Mouse (Mus musculus) spleen, embryonic (tissue): ENCODE measurements at regions not wholly inside any gene's neighbourhood (a gene's known extent, or its start where the extent isn't known, plus 50 kb on each side); places are given as distances from the start of the nearest gene placed in this dataset.

Experiments
- CTCF ChIA-PET: fragments of 350-600 bp; sonication (Branson Sonifier 250); formaldehyde crosslinking; loops from one replicate; lab custom pipeline; 2022; lab: Charles Lee

DNA sequence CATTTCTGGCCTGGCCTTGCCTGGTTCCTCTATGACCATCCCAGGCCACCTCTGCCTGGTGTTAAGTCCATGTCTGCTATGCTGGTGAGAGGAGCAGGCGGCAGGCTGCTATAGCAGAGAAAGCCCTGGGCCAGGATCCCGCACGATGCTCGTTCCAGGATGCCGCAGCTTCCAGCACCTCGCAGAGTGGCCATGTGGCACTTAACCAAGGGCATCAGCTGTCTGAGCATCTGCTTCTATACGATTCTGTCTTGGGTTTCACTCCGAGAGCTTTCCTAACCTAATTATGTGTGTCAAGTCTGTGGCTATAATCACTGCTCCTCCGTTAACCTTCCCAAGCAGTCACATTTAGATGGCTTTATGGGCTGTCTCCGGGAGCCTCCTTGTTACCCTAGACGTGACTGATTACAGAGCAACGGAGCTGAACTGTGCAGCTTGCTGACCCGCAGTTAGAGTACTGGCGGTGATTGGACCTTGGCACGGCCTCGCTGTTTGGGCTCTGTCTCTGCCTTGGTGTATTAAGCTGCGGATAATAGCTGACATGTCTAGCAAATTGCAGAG, 64.4 kb downstream of the Ackr3 start:
- CTCF ChIA-PET, result no interaction called here

DNA sequence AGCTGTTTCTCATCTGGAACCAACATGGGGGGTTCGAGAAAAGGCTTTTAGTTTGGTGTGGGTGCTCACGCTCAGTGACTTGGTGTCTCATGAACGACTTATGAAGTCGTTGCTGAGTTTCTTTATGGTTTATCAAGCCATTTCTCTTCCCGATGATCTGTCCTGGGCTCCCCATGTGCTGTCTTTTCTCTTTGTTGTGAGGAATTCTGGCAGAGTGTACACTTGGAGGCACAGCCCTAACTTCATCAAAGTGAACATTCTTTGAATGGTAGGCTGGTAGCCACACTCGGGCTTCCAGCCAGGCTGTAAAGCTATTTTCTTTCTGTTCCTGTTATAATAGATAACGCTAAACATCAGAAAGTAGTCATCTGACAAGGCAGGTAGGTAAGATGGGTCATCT, 65.2 kb downstream of the Ackr3 start:
- CTCF ChIA-PET, result no interaction called here

DNA sequence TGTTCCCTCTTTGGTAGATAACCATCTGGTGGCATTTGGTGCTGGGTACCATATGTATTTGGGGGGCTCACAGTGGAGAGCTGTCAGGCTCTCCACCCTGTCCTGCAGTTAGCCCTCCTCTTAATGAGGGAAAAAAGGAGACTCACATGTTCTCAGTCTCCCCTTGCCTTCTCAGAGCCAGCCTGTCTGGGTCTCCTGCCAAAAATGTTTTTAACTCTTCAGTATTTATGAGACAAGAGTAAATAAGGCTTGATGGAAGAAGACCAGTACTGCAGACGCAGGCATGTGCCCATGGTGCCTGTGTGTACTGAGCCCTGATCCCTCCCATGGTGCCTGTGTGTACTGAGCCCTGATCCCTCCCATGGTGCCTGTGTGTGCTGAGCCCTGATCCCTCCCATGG, 66.1 kb downstream of the Ackr3 start:
- CTCF ChIA-PET, result no interaction called here

DNA sequence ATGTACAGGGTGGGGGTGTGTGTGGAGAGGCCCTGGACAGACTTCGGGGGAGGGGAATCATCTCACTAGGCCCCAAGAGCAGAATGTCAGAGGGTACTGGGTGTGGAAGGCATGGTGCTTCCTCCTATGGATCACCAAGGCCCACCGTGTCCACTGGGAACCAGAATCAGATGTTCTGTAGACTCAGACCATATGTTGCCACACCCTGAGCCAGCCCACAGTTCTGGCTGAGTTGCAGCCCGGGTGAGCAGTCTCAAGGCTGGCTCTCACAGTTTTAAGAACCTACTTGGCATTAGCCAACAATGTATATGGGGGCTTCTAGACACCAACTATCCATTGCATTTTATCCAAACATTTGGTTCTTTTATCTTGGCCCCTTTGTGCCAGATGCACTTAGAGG, 67.5 kb downstream of the Ackr3 start:
- CTCF ChIA-PET, result no interaction called here

DNA sequence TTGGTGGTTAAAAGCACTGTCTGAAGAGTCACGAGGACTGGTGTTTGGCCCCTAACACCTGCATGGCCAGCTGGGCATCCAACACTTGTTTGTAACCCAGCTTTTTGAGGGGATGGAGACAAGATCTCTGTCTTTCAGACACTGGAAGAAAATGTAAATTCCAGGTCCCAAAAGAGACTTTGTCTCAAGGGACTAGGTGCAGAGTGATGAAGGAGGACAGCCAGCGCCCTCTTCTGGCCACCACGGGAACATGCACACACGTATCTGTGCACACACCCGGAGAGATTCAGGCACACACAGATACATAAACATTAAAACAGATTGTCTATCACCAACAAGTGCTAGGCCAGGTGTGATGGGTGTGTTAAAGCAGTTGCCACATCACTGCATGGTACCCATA, 68.6 kb downstream of the Ackr3 start:
- CTCF ChIA-PET, result no interaction called here

DNA sequence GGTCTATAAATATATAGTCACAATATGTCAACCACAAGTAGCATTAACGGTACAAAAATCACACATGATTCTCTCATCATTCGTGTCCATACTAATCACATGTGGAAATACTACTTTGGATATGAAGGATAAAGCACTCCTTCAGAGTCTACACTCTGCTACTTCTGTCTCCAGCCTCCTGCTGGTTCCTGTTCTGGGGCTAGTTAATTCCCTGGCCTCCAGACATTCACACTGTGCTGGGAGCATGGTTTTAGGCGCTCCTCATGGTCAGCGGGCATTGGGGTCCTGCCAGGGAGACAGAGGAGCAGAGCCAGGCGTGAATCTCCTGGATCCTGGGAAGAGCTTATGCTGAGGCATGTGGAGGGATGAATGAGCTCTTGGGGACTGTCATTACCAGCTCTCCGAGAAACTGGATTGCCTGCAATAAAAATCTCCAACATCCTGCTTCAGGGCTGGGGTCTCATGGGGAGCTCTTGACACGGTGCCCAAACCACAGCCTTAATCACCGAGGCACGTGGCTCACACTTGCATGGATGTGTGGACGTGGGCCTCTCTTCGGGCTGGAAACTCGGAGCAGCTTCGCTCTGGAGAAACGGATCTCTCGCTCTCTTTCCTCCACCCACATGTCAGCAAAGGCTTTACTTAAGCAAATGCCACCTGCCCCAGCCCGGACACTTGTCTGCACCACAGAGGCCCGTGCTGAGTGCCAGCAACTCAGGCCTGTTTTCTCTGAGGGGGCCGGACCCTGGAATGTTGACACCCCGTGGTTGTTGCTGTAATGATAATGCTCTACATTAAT, 69.2 kb downstream of the Ackr3 start:
- CTCF ChIA-PET, result no interaction called here

DNA sequence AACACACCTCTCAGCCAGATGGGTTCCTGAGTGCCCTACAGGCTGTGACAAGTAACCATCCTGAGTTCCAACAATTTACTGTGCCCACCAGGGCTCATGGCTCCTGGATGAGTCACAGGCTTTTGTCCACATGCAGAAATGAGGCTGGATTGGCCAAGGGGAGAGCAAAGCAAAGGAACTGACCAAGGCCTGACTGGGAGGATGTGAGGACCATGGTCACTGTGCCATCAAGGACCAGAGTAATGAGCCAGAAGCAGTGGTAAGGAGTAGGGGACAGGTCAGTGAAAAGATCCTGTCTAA, 69.8 kb downstream of the Ackr3 start:
- CTCF ChIA-PET, result no interaction called here

DNA sequence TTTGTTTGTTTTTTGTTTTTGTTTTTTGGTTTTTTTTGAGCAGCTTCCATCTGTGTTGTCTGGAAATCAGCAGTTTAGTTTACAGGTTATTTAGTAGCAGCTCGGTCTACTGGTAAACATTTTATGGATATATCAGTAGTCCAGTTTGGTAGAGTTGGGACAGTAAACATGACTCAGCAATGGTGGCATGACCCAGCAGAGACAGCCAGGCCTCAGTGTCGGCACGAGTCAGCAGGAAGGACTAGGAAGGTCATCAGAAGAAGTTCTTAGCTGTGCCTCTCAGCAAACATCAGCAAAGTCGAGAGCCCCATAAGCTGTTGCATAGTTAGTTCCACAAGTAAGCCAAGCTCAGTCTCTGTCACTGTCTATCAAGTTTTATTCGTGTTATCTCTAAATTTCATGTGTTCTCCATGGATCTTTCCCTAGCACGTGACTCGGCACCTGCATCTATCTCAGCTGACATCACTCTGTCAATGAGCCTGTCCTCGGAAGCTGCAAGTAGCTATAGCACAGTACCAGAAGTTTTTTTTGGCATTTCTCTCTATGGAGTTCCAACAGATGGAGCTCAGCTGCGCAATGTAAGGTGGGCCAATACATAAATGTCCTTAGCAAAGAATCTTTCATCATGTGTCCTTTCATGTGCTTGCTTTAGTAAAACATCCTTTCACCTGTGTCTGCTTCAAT, 71.3 kb downstream of the Ackr3 start:
- CTCF ChIA-PET, result interaction anchor here (0.5 kb wide), 1 partner anchor 1506 kb away, joined by 4 read pairs; no protein-coding TSS in a partner anchor

DNA sequence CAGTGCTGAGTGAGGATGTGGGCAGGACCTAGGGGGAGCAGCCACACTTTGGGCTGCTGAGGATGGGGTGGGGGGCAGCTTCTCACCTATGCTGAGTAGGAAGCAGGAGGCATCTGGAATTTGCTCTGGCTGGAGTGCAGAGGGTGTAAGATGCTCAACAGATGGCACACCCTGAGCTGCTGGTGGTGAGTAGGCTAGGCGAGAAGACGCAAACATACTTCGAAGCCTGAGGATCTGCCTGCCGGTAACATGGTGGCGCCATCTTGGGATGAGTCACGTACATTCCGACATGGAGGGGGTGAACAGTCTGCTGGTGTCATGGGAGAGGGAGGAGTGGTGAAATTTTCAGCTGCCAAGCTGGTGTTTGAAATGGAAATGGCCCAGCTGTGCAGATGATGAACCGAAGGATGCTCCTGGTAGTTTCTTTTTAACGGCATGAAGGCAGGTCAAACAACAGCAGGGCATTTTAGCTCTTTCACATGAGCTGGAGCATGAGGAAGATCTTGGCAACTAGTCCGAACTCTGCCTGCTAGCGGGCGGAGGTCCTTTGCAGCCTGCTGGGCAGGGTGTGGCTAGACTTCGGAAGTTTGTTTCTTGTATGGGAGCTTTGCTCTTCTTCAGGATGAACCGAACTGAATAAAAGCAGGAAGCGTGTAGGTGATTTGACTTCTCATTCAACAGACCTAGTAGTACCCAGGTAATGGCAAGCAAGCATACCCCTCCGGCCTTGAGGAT, 72.2 kb downstream of the Ackr3 start:
- CTCF ChIA-PET, result no interaction called here

DNA sequence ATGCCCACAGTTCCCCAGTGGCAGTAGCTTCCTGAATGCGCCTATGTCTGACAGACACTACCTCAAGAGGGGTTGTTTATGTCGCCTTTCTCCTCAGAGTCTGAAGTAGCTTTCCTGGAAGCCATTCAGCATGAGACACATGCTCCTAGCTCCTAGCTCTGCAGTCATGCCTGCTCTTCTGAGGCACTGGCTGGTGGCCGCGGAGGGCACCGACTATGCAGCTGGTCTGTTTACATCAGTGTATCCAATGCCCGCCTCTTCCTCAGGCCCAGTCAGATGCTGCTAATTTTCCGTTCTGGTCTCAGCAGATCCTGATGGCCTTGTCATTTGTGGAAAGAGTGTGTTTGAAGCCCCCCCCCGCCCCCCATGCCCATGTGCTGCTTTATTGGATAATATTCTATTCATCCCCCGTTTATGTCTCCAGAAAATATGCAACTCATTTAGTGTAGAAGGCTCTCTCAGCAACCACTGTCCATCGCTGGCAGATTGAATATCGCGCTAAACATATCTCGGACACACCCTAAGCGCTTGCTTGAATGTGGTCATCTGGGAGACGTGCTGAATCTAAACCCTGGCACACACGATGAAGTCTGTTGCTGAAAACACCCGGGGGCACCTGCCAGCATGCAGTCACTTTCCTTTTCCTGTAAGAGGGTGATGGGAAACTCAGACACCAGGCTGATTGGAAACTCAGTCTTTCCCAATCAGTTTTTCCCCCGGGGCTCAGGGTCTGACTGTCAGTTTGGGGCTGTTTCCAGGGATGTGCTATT, 73.9 kb downstream of the Ackr3 start:
- CTCF ChIA-PET, result no interaction called here

DNA sequence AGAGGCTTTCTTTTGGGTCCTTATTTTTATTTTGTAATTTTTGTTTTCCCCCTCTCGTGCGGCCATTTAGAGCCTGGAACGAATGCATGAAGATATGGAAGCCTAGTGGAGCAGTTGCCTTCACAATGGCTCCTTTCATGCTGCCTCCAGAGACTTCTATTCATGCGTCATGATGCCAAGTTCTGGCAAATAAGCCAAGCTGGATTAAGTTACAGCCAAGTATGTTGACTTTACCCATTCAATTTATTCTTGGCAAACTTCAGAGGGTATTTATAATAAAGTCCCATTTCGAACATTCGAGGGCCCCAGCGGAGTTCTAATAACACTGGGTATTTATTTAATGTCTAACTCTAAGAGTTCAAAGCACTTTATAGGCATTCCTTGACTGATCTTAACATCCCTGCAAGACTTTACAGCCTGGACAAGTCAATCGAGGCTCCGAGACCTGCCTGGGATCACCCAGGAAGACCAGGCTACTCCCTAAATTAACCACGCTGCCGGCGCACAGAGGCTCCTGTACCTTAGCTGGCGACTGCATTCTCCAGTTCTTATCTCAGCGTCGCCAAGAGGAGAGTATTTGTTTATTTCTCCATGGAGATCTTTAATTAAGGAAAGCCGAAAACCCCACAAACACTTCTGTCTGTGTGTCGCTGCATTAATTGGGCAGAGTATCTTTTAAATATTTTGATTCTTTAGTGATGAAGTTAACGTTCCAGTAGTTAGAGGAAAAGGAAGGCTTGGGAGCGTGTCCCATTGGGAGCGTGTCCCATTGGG, 75.5 kb downstream of the Ackr3 start:
- CTCF ChIA-PET, result no interaction called here

DNA sequence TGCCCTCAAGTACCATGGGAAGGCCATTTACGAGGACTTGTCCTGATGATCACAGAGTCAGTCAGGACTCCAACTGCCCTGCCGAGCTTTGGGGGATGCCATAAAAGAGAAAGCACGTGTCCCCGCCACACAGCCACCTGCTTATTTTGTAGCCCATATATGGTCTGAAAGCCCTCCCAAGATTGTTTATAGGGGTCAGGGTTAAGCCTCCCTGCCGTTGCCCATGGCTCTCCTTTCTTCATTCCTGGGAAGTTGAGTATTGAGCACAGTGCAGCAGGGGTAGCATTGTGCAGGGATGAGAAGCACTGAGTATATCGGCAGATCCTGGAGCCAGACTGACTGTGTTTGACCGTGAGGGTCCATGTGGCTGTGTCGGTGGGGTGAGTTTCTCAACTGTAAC, 76.4 kb downstream of the Ackr3 start:
- CTCF ChIA-PET, result no interaction called here

DNA sequence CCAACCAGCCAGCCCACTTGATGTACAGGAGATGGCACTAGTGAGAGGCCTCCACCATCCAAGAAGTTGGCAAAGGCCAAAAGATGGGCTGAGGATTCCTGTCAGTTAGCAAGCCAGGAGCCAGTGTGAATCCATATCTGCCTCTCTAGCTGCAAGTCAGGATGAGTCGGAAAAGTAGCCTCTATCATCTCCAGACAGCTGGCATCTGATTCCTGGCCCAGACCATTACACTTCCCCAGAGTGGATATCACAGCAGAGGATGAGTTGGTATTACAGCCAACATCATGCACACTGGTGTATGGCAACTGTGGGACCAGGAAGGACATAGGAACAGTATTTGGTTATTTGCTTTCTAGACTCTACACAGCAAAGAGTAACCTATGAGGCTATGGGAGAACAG, 77.5 kb downstream of the Ackr3 start:
- CTCF ChIA-PET, result no interaction called here

DNA sequence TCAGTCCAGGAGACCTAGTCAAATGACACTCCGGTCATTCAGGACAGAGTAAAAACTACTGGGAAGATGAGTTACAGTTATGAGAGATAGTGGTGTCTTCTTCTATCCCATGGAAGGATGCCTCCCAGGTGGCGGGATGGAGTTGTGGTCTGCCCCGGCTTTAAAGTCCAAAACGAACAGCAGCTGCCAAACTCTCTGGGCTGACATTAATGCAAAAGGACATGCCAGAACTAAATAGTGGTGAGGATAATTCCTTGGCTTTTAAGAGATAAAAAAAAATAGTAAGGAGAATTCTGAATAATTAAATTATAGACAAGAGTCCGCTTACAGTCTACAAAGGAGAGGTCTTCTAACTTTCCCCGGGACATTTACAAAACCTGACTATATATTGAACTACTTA, 78.2 kb downstream of the Ackr3 start:
- CTCF ChIA-PET, result no interaction called here

DNA sequence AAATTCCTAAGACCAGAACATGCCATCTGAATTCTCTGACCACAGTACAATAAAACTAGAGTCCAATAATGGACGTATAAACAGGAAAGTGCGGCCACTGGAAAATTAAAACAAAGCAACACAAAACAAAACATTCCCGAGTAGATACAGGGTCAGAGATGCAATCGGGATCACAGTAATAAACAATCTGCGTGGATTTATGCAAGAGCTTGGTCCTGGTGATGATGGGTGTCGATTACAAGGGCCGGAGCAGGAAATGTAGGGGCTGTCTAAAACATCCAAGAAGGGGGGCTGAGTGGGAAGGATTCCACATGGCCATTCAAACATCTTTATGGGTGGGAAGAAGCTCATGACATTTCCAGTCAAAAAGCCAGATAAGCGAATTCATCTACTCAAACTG, 78.6 kb downstream of the Ackr3 start:
- CTCF ChIA-PET, result no interaction called here

DNA sequence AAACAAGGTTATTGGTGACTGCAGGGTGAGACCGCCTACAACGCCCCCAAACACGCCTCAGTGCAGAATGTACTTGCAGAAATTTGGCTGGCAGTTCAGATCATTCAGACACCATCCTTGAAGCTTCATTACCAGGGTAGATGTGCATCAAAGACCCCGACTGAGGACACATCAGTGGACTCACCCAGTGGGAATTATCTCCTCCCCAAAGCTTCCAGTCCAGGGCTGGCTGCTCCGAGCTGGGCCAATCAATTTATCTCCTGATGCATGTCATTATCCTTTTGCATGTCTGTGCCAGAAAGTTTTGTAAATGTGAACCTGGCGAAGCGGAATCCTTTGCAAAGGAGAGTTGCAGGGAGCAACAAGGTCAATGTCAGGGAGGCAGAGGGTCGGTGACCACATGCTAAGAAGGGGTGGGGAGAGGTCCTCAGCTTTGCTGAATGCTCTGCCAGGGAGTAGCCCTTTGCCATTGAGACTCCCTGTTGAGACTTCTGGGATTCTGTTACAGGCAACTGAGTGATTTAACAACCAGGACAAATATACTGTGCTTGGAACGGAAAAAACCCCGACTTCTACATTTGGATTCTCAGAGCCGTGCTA, 79.5 kb downstream of the Ackr3 start:
- CTCF ChIA-PET, result no interaction called here

DNA sequence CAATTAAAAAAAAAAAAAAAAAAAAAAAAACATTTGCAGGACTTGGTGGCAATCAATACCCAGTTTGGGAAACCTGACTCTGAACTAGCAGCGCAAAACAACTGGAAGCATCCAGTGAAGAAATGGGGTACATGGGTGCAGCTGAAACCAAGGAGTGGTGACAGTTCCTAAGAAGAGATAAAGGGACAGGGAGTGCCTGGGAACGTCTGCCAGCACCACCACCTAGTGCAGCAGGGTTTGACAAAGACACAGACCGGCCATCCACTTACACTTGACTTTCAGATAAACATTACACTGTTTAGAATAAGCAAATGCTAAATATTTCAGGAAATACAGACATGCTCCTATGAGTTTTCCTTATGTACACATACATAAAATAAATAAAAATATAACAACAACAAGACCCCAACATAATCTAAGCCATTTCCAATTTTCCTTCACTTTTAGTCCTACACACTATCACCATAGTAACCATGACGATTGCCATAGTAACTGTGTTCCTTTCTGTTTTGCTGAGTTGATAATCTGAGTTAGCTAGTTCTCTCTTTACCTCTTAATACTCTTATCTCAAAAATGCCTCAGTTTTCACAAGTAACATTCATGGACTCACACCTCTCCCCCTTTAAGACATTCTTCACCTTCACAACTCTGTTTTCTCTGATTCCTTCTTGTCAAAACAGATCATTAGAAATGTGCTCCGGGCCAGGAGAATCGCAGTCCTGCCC, 80.3 kb downstream of the Ackr3 start:
- CTCF ChIA-PET, result no interaction called here

DNA sequence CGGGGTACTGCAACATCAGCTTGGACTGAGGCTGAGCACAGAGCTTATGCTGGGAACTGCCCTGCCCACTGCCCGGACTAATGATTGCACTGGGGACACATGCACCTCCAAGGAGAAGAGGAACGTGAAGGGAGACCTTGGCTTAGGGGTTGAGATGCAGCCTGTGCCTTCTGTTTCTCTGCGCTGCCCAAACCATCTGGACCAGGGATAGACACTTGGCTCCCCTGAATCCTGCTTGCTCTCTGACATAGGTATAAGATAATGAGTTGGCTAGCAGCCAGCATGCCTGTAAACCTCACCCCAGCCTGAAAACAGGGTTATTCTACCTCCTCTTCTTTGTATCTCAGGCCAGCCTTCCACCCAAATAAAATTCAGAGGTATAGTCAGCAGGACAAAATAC, 81.5 kb downstream of the Ackr3 start:
- CTCF ChIA-PET, result no interaction called here

DNA sequence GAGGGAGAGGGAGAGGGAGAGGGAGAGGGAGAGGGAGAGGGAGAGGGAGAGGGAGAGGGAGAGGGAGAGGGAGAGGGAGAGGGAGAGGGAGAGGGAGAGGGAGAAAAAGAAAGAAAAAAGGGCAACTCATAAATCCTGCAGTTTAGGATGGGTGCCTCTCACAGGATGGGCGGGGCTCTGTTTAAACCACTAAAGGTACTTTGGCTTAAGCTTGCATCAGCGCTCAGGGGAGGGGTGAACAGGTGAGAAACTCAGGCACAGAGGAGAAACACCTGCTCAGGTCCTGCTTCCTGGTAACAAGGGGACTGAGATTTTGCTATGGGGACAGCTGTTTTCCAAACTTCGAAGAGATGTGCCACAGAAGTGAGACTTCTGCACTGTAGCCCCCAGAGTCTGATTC, 83.5 kb downstream of the Ackr3 start:
- CTCF ChIA-PET, result no interaction called here
